Mouse (Mus musculus) hindbrain, embryonic 11.5 days (tissue): ENCODE measurements at regions not wholly inside any gene's neighbourhood (a gene's known extent, or its start where the extent isn't known, plus 50 kb on each side); places are given as distances from the start of the nearest gene placed in this dataset.
A peak's percentile ranks its signal among the peaks of the same experiment; 100 is the strongest.
"Not testable (repeated sequence)": the region's sequence is repeated elsewhere in the genome, so short reads cannot be mapped to it uniquely, and the experiment has no call there.

Experiments used
- ATAC-seq: fragments of 200-750 bp; cut with Nextera tagmentation; 2 replicates; pipeline ENCODE4 v1.8.0; 2017; ENCODE audit warnings: mild to moderate bottlenecking, moderate TSS enrichment, moderate library complexity; ENCODE audit not compliant: low FRiP score
- DNase-seq: peaks from one replicate; pipeline ENCODE4 v3.0.0-alpha.2; 2015; ENCODE audit warnings: low spot score
- H3K27ac ChIP-seq: fragments of 300-500 bp; sonication (generic); 2 replicates; pipeline ENCODE4 v1.5.1; 2014; ENCODE audit warnings: mild to moderate bottlenecking, low read depth, low read length
- H3K27me3 ChIP-seq: fragments of 300-500 bp; sonication (generic); 2 replicates; pipeline ENCODE4 v1.6.1; 2014; ENCODE audit warnings: mild to moderate bottlenecking, low read length, moderate library complexity, mixed read lengths; ENCODE audit not compliant: control insufficient read depth, insufficient read depth
- H3K36me3 ChIP-seq: fragments of 300-500 bp; sonication (generic); 2 replicates; pipeline ENCODE4 v1.6.1; 2014; ENCODE audit warnings: mild to moderate bottlenecking, low read length, moderate library complexity, mixed read lengths; ENCODE audit not compliant: control insufficient read depth, insufficient read depth
- H3K4me1 ChIP-seq: fragments of 300-500 bp; sonication (generic); replicated peaks from 2 replicates; pipeline ENCODE4 v1.6.1; 2014; ENCODE audit warnings: low read length, mixed read lengths; ENCODE audit not compliant: control insufficient read depth, insufficient read depth
- H3K4me2 ChIP-seq: fragments of 300-500 bp; sonication (generic); replicated peaks from 2 replicates; pipeline ENCODE4 v1.6.1; 2014; ENCODE audit warnings: mild to moderate bottlenecking, low read depth, low read length
- H3K4me3 ChIP-seq: fragments of 300-500 bp; sonication (generic); 2 replicates; pipeline ENCODE4 v1.5.1; 2014; ENCODE audit warnings: low read depth, low read length
- H3K9ac ChIP-seq: fragments of 300-500 bp; sonication (generic); 2 replicates; pipeline ENCODE4 v1.6.1; 2014; ENCODE audit warnings: low read depth, low read length
- H3K9me3 ChIP-seq: fragments of 300-500 bp; sonication (generic); 2 replicates; pipeline ENCODE4 v1.6.1; 2016; ENCODE audit warnings: low read length; ENCODE audit not compliant: control insufficient read depth
- WGBS: fragments of 180-500 bp; shearing (Covaris S2); extraction: QIAGEN DNeasy Blood & Tissue Kit; methylation state at CpG from one replicate; pipeline ENCODE4 v1.1.7; 2014; 5-methylcytosine and 5-hydroxymethylcytosine counted together

DNA sequence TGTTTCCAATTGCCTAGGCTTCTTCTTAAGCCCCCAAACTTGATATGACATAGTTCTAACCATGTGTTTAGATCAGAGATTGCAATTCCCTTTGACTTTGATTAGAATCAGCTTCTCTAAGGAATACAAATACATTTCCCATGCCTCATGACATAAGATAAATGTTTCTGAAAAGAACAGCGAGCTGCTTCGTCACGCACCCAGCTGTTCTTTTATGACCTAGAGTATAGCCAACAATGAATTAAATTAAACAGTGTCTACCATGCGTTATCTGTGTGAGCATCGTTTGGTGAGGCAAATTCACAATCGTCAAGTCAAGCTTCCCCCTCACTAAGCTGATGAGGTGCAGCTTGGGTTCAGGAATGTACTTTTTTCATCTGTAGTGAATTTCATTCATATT, 261.8 kb upstream of the Dcbld2 start:
- H3K9ac ChIP-seq, result no peak overlapping the region
- peak; percentile 17 for DNase-seq
- 33% methylated on average over 6 of the region's 6 CpGs for WGBS

DNA sequence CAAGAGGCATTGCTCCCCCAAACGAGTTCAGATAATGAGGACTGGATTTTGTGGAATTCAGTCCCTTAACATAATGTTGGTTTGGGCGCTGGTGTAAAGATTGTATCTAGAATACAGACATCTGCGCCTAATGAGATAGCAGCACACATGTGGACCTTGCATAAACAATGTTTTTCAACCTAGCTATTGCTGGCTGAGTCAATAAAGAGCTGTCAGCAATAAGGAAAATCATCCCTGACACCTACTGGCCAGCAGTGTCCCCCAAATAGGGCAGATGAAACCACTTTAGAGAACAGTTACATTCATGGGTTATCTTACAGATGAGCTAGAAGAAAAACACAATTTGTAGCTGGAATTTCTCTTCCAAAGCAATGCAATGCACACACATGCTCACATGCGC, 252.7 kb upstream of the Dcbld2 start:
- H3K9ac ChIP-seq, result no peak overlapping the region
- H3K9me3 ChIP-seq, result no peaks in the 10 kb centered on the region
- WGBS, result 45% methylated on average over 4 of the region's 4 CpGs
- ATAC-seq (peak; percentile 53; the same call in 1 of the 2 replicates), DNase-seq (no peak)
- H3K4me1 ChIP-seq, result no peaks in the 10 kb centered on the region
- H3K36me3 ChIP-seq, result no peaks in the 10 kb centered on the region
- no peak overlapping the region for H3K4me3 ChIP-seq
- no peak overlapping the region for H3K27ac ChIP-seq
- no peak overlapping the region for H3K4me2 ChIP-seq
- H3K27me3 ChIP-seq, result no peaks in the 10 kb centered on the region

More for the DNA sequence above, 261.8 kb upstream of the Dcbld2 start:
- Histone ChIP-seq H3K4me1 (no peaks in the 10 kb centered on the region), H3K27me3 (no peaks in the 10 kb centered on the region), H3K4me2 (no peak overlapping the region), H3K9me3 (no peaks in the 10 kb centered on the region), H3K27ac (no peak overlapping the region), H3K4me3 (no peak overlapping the region), H3K36me3 (no peaks in the 10 kb centered on the region)
- peak; percentile 69 for ATAC-seq

DNA sequence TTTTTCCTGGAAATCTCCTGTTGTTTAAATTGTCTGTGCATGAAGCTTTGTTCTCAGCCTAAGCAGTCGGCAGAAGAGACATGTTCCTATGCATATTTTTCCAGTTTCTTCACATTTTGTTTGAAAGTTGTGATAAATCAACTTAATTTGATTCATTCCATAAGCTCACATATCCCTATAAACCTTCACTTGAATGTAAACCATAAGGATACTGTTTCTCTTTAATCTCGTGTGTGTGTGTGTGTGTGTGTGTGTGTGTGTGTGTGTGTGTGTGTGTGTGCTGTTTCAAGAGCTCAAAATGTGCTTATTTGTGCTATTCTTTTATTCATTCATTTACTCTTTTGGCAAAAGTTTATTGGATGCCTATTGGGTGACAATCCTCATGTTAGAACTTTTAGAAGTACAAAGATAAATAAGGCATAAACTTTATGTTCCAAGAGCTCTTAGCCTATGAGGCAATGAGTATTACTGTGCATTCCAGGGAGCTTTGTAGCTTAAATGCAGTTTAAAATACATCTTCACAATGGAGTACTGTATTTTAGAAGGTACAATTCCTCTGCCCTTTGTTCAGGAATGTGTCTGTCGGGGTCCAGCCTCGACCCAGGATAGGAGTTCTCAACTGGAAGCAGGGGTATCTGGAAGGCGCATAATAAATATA, 229.4 kb upstream of the Dcbld2 start:
- Histone ChIP-seq H3K4me1 (no peaks in the 10 kb centered on the region), H3K27ac (no peak overlapping the region), H3K9me3 (no peaks in the 10 kb centered on the region), H3K4me3 (no peak overlapping the region), H3K36me3 (no peaks in the 10 kb centered on the region), H3K27me3 (no peaks in the 10 kb centered on the region), H3K9ac (no peak overlapping the region), H3K4me2 (no peak overlapping the region)
- ATAC-seq, result no peak
- no peak for DNase-seq
- 74% methylated on average over 5 of the region's 5 CpGs for WGBS

DNA sequence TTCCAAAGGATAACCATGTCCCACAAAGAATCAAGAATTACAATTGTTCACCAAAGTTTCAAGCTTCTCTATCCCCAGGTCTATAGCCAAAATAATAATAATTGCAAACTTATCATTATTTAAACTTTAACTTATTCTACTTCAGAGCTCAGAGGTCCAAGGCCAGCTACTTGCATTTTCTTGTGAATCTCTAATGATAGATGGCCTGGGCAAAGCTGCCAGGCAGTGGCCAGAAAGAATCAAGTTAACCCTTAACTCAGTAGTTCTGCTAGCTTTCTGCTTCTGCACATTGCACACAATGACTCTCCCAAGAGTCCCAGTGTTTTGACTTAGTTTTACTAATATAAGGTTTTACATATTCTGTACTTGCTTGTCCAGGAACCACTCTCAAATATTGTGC, 228.3 kb upstream of the Dcbld2 start:
- H3K4me1 ChIP-seq, DNase-seq, H3K4me2 ChIP-seq, H3K9ac ChIP-seq, H3K4me3 ChIP-seq, H3K36me3 ChIP-seq, H3K27me3 ChIP-seq, H3K9me3 ChIP-seq, H3K27ac ChIP-seq, ATAC-seq: not testable (repeated sequence)

DNA sequence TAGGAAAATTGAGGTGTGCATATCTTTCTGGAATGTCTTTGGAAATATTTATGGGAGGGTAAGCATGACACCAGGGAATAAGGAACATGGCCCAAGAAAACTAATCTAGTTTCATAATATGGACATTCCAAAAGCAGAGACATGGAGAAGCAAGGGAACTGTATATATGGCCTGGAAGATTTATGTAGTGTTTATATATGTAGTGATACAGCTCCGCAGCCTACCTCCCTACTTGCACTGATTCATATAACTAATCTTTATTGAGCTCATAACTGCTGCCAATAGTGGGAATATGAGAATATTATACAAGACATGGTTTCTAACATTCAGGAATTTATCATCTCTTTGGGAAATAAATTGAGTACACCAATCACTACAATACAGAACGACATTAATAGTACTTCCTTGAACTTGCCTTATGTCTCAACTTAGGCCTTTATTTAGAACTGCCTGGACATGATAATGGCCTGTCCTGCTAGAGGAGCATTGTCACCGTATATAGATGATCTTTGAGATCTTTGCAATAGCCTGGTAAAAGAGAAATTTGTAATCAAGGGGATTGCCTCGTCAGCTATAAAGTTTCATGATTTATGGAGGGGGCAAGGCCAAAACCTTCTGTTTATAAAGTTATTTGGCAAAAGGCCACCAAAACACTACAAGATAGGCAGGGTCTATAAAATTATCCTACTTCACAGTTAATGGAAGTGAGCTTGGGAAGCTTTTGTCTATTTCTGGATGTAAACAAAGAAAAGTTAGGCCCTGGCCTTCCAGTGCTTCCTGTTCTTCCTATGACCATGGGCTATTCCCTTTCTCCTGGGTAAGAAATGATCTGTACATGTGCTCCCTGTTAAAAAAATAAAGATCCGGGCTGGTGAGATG, 213.4 kb upstream of the Dcbld2 start:
- no peaks in the 10 kb centered on the region for H3K27me3 ChIP-seq
- no peaks in the 10 kb centered on the region for H3K9me3 ChIP-seq
- no peaks in the 10 kb centered on the region for H3K4me1 ChIP-seq
- WGBS, result 87% methylated on average over 5 of the region's 5 CpGs
- H3K4me3 ChIP-seq, result no peak overlapping the region
- ATAC-seq, result no peak
- H3K9ac ChIP-seq, result no peak overlapping the region
- no peak overlapping the region for H3K27ac ChIP-seq
- DNase-seq, result no peak
- H3K4me2 ChIP-seq, result no peak overlapping the region
- H3K36me3 ChIP-seq, result no peaks in the 10 kb centered on the region

DNA sequence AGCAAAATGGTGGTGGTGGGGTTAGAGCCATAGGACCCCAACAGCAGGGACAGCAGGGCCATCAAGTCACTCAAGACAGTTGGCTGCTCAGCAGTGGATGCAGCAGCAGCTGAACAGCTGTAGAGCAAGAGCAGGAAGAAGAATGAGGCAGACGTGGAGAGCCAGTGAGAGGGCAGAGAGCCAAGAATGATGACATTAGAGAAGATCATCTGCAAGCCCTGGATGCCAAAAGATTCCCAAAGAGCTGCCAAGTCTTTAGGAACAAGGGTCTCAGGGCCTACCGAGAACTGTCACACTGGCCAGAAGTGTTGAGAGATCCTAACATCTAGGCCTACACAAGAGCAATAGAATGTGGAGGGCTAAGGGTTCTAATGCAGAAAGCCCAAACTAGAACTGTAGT, 196.4 kb upstream of the Dcbld2 start:
- Histone ChIP-seq H3K9ac (no peak overlapping the region), H3K4me3 (no peak overlapping the region), H3K4me2 (no peak overlapping the region), H3K4me1 (no peaks in the 10 kb centered on the region), H3K27ac (no peak overlapping the region), H3K36me3 (no peaks in the 10 kb centered on the region), H3K27me3 (no peaks in the 10 kb centered on the region), H3K9me3 (no peaks in the 10 kb centered on the region)
- ATAC-seq (no peak), DNase-seq (no peak)
- 86% methylated on average over 2 of the region's 2 CpGs for WGBS

DNA sequence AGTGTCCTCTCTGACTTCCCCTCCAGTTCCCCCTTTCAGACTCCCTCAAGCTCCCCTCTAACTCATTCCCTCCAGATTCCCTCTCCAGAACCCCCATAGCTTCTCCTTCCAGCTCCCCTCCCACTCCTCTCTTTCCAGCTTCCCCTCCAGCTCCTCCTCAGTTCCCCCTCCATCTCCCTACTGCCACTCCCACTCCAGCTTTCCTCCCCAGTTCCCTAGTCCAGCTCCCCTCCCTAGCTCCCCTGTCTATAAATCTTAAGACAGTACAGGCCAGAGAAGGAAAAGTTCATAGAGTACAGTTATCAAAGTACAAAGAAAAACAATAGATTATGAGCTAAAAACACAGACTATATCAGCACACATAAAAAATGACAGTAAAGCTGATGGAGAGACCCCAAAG, 173.6 kb upstream of the Dcbld2 start:
- DNase-seq (no peak), ATAC-seq (no peak)
- Histone ChIP-seq H3K36me3 (no peaks in the 10 kb centered on the region), H3K4me2 (no peak overlapping the region), H3K9me3 (no peaks in the 10 kb centered on the region), H3K27me3 (no peaks in the 10 kb centered on the region), H3K4me1 (no peaks in the 10 kb centered on the region), H3K4me3 (no peak overlapping the region), H3K27ac (no peak overlapping the region), H3K9ac (no peak overlapping the region)

DNA sequence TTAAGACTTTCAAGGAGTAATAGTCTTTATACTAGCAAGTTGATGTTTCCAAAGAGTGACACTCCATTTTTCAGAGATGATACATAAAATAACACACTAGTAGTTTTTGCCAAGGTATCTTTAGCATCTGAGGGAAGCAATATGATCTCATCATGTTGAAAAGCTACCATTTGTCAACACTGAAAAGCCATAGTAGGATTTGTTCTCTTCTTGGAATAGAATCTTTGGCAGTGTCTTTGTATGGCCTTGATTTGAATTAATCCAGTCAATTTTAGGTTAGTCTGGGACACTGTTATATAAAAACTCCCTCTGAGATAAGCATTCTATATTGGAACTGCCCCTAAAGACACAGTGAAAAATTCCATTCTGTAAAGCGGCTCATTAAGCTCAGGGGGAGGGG, 171.4 kb upstream of the Dcbld2 start:
- DNase-seq (no peak), ATAC-seq (no peak)
- no peak overlapping the region for H3K4me3 ChIP-seq
- WGBS, result 89% methylated on average over 1 of the region's 1 CpGs
- no peaks in the 10 kb centered on the region for H3K27me3 ChIP-seq
- no peaks in the 10 kb centered on the region for H3K36me3 ChIP-seq
- no peaks in the 10 kb centered on the region for H3K9me3 ChIP-seq
- H3K9ac ChIP-seq, result no peak overlapping the region
- no peaks in the 10 kb centered on the region for H3K4me1 ChIP-seq
- no peak overlapping the region for H3K4me2 ChIP-seq
- no peak overlapping the region for H3K27ac ChIP-seq

DNA sequence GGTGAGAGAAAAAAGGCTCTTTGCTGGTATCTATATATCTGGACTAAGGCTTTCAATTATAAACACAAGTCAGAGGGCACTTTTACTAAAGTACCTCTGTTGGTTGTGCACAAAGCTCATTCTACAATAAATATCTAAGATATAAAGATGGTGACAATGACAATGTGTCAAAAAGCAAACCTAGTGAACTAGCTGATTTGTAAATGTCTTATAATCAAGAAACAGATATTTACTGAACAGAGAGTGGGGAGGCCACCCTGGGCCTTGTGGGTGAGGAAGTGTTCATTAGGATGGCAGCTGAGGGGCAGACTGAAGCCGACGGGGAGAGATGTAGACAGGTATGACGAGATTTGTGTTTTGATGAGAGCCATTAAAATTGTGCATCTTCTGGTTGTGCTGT, 132.0 kb upstream of the Dcbld2 start:
- WGBS, result 93% methylated on average over 3 of the region's 3 CpGs
- Histone ChIP-seq H3K4me3 (no peak overlapping the region), H3K36me3 (no peaks in the 10 kb centered on the region)

More for the DNA sequence above, 132.0 kb upstream of the Dcbld2 start:
- no peak overlapping the region for H3K9ac ChIP-seq
- no peak overlapping the region for H3K27ac ChIP-seq
- H3K4me2 ChIP-seq, result no peak overlapping the region
- ATAC-seq, result no peak
- no peaks in the 10 kb centered on the region for H3K4me1 ChIP-seq
- H3K27me3 ChIP-seq, result no peaks in the 10 kb centered on the region
- DNase-seq, result no peak
- H3K9me3 ChIP-seq, result no peaks in the 10 kb centered on the region
